Mouse (Mus musculus) forebrain, embryonic 14.5 days (tissue): ENCODE measurements around the gene C3. TPM values are rescaled to one million over a fixed set of nuclear protein-coding genes. Genes with fewer than 3 reads are reported as not detected.

Experiments
- ATAC-seq: fragments of 200-750 bp; cut with Nextera tagmentation; 2 replicates; pipeline ENCODE4 v1.8.0; 2017; ENCODE audit warnings: mild to moderate bottlenecking, moderate library complexity
- DNase-seq: peaks from one replicate; pipeline ENCODE4 v3.0.0-alpha.2; 2015; ENCODE audit warnings: low spot score
- H3K27ac ChIP-seq: fragments of 300-500 bp; sonication (generic); 2 replicates; pipeline ENCODE4 v1.5.1; 2014; ENCODE audit warnings: low read depth, mild to moderate bottlenecking, control low read depth, low read length, moderate library complexity
- H3K27me3 ChIP-seq: fragments of 300-500 bp; sonication (generic); replicated peaks from 2 replicates; pipeline ENCODE4 v1.6.1; 2014; ENCODE audit warnings: low read length, control low read depth, mixed read lengths; ENCODE audit not compliant: control insufficient read depth, insufficient read depth
- H3K36me3 ChIP-seq: fragments of 300-500 bp; sonication (generic); 2 replicates; pipeline ENCODE4 v1.6.1; 2014; ENCODE audit warnings: low read length, control low read depth; ENCODE audit not compliant: control insufficient read depth, insufficient read depth
- H3K4me1 ChIP-seq: fragments of 300-500 bp; sonication (generic); 2 replicates; pipeline ENCODE4 v1.6.1; 2014; ENCODE audit warnings: antibody characterized with exemption, low read length, control low read depth; ENCODE audit not compliant: control insufficient read depth, insufficient read depth
- H3K4me2 ChIP-seq: fragments of 300-500 bp; sonication (generic); 2 replicates; pipeline ENCODE4 v1.6.1; 2014; ENCODE audit warnings: mild to moderate bottlenecking, control low read depth, low read length
- H3K4me3 ChIP-seq: fragments of 300-500 bp; sonication (generic); 2 replicates; pipeline ENCODE4 v1.5.1; 2014; ENCODE audit warnings: low read depth, low read length, control low read depth
- H3K9ac ChIP-seq: fragments of 300-500 bp; sonication (generic); 2 replicates; pipeline ENCODE4 v1.6.1; 2014; ENCODE audit warnings: mild to moderate bottlenecking, low read length, control low read depth, moderate library complexity
- H3K9me3 ChIP-seq: fragments of 300-500 bp; sonication (generic); replicated peaks from 2 replicates; pipeline ENCODE4 v1.6.1; 2016; ENCODE audit warnings: low read length, control low read depth, mixed read lengths; ENCODE audit not compliant: control insufficient read depth
- WGBS: fragments of 180-500 bp; shearing (Covaris S2); extraction: QIAGEN DNeasy Blood & Tissue Kit; methylation state at CpG from one replicate; pipeline ENCODE4 v1.1.7; 2014; 5-methylcytosine and 5-hydroxymethylcytosine counted together
- polyA plus RNA-seq: library from polyadenylated mRNA; unstranded; fragments of >200 nt; fragmentation: Nextera tagmentation; extraction: Ambion mirVana; gene quantifications from 2 replicates; pipeline ENCODE4 v1.2.1, GENCODE M21; 2014

C3 gene
- polyA plus RNA-seq, 1 experiment from 2014 or later: 0.71 TPM

DNA sequence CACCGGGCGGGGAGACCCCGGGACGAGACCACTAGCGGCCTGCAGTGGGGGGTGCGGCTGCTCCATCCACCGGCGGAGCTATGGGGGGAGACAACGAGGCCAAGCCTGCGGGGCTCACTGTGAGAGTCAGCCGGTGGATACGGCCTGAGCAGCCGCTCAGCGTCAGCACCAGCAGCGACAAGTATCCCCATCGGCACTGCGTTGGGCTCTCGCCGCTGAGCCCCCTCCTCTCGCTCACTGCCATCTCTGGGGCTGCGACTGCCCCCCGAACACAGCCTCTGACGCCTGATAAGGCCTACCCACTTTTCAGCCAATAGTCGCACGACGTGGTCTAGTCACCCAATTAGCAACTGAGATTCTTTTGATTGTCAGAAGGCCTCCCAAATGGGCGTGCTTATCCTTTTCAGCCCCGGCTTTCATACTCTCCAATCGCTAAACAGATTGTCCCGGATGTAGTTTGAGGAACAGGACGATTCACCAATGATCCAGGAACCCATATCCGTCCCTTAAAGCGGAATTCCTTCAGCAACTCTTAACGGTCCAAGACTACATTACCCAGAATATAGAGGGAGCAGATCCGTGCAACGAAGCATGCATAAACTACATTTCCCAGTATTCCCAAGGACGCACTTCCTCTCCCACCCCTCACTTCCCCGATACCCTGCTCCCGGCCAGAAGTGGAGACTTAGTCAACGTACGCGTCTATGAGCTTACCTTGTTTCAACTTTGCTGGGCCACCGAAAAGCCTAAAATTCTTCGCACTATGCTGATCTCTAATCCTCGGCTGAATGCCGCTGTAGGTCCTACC lies 19.7 kb upstream of the C3 start:
- peak; percentile 94 for ATAC-seq
- WGBS: under 1% methylated on average over 46 of the region's 46 CpGs

DNA sequence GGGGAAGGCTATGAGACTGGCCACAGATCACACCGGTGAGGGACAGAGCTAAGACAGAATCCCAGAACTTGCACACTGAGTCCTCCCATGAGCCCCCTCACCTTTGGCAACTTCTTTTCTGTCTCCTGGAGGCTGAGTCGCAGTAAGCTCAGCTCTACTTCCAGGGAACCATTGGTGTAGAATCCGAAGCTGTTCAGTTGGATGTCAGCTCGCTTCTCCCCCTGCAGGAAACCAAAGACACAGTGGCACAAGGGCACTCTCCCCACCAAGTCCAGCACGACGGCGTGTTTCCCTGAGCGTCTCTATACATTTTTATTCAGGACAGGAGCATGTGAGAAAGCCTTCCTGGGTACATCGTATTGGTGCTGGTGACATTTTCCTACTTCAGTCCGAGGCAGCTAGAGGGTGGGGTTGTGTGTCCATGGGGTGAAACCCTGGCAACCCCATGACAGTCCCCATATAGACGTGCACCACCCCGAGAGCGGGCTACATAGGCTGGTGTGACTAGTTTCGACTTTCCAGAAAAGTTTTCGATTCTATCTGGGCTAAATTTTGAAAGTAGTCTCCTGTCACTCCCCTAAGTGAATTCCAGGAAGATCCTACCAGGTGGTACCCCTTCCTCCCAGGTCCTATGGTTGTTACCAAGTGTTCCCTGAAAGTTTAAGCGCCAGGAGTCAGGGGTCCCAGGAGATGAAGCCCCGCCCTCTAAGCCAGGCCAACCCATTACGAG lies 18.9 kb upstream of the C3 start:
- peak overlapping the region; percentile 83 for H3K9ac ChIP-seq
- H3K9me3 ChIP-seq: no peaks in the 10 kb centered on the region
- H3K36me3 ChIP-seq: peaks cover 18% of the 10 kb centered on the region
- peaks cover 26% of the 10 kb centered on the region for H3K4me1 ChIP-seq
- H3K27me3 ChIP-seq: no peaks in the 10 kb centered on the region
- peak; percentile 0 for ATAC-seq
- peak overlapping the region; percentile 97 for H3K27ac ChIP-seq
- DNase-seq: no peak
- peak overlapping the region; percentile 56 for H3K4me3 ChIP-seq
- WGBS: 4% methylated on average over 18 of the region's 18 CpGs
- H3K4me2 ChIP-seq: peak overlapping the region; percentile 52

More for the DNA sequence above, 19.7 kb upstream of the C3 start:
- Histone ChIP-seq H3K36me3 (peaks cover 13% of the 10 kb centered on the region; the same call in 1 of the 2 replicates), H3K27ac (peak overlapping the region; percentile 97), H3K27me3 (no peaks in the 10 kb centered on the region), H3K4me2 (peak overlapping the region; percentile 89), H3K9ac (peak overlapping the region; percentile 83), H3K4me1 (peaks cover 26% of the 10 kb centered on the region), H3K4me3 (peak overlapping the region; percentile 56), H3K9me3 (no peaks in the 10 kb centered on the region)
- peak; percentile 100 for DNase-seq

DNA sequence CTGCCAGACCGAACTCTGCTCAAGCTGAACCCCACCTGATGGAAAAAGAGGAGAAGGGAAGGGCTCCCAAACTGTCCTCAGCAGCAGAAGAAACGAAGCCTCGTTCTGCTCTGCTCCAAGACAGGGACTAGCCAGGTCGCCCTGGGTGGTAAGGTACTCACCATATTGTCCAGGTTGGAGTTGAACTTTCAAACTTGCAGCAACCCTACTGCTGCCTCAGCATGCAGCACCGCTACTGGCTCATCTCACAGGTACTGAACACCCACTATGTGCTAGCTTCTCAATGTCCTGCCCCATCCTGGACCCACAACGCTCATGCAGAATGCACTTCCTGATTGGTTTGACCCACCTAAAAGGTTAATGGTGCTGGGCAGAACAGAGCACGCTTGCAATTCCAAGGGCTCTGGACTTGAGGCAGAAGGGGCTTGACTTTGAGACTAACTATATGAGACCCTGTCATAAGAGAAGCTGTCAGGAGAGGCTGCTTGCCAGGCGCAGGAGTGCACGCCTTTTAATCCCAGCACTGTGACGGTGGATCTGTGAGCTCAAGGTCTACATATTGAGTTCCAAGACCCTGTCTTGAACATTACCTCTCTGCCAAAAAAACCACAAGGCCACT lies 17.5 kb upstream of the C3 start:
- no peak for DNase-seq
- Histone ChIP-seq H3K4me3 (no peak overlapping the region), H3K27me3 (no peaks in the 10 kb centered on the region), H3K9me3 (no peaks in the 10 kb centered on the region), H3K4me2 (no peak overlapping the region), H3K4me1 (peaks cover 24% of the 10 kb centered on the region), H3K9ac (no peak overlapping the region), H3K36me3 (peaks cover 23% of the 10 kb centered on the region), H3K27ac (no peak overlapping the region)
- ATAC-seq: no peak
- WGBS: 90% methylated on average over 10 of the region's 10 CpGs

DNA sequence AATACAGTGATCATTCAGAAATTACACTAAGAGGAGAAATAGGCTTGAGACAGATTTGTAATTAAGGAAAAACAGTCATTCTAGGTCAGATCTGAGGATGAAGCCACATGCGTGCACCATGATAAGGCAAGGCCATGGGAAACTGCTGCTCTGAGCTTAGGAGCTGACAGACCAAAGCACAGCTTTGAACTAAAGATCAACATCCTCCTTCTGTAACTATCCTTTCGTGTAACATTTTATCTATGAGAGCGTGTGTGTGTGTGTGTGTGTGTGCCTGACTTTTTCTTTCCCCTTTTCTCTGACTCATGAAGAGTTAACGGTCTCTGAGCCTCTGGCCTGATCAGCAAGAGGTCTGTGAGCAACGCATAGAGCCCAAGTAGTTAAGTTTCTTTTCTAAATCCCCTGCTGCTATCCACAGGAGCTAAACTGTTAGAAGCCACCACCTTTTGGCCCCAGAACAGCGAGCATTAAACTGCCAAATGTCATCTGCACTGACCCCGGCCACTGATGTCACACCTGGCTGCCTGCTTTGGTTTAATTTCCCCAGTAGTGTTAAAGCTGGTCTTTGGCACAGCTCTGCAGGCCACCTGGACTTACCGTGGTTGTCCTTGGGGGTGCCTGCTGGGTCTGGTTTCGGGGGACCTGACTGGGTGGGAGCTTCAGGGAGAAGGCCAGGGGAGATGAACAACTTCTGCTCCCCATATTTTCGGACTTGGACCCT lies 15.9 kb upstream of the C3 start:
- DNase-seq (no peak), ATAC-seq (no peak)
- no peaks in the 10 kb centered on the region for H3K9me3 ChIP-seq
- H3K4me2 ChIP-seq: no peak overlapping the region
- H3K27me3 ChIP-seq: no peaks in the 10 kb centered on the region
- peaks cover 10% of the 10 kb centered on the region for H3K4me1 ChIP-seq
- H3K4me3 ChIP-seq: no peak overlapping the region
- peaks cover 23% of the 10 kb centered on the region for H3K36me3 ChIP-seq
- no peak overlapping the region for H3K9ac ChIP-seq
- H3K27ac ChIP-seq: no peak overlapping the region
- 83% methylated on average over 10 of the region's 10 CpGs for WGBS

DNA sequence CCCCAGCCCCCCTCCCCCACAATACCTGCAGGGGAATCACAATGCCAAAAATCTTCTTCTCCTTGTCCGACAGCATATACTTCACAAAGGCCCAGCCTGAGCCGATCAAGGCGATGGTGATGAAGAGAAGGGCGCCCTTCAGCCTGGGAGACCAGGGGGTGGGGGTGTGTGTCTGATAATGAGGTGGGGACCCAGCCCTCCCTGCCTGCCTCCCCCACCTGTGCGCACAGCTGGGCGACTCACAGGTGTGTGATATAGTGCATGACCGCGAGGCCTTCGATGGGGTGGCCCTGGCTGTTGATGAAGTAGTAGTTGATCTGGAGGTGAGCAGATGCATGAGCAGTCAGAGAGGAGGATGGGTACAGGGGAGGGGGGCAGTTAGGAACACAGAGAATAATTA lies 9.2 kb upstream of the C3 start:
- peaks cover 44% of the 10 kb centered on the region for H3K36me3 ChIP-seq
- no peak overlapping the region for H3K4me3 ChIP-seq
- DNase-seq (no peak), ATAC-seq (no peak)
- no peaks in the 10 kb centered on the region for H3K4me1 ChIP-seq
- no peaks in the 10 kb centered on the region for H3K9me3 ChIP-seq
- WGBS: 95% methylated on average over 9 of the region's 9 CpGs
- no peaks in the 10 kb centered on the region for H3K27me3 ChIP-seq
- H3K4me2 ChIP-seq: no peak overlapping the region
- no peak overlapping the region for H3K9ac ChIP-seq
- H3K27ac ChIP-seq: no peak overlapping the region

DNA sequence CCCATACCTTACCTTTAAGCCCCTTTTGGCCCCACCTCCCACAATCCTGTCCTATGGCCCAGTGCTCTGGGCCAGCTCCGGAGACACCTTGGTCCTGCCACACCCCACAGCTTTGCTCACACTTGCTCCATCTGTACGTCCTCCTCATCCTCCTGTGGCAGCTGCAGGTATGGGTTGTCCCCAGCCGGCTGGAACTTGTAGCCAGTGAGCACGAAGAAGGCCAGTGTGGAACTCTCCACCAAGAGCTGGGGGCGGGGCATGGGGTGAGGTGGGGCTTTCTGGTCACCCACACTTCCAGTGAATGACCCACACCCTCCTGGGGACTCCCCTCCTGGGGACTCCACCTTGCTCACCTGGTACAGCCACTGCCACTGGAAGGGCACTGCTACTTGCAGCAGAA lies 7.9 kb upstream of the C3 start:
- Histone ChIP-seq H3K9ac (no peak overlapping the region), H3K4me1 (no peaks in the 10 kb centered on the region), H3K36me3 (peaks cover 36% of the 10 kb centered on the region), H3K9me3 (no peaks in the 10 kb centered on the region), H3K4me3 (no peak overlapping the region), H3K27me3 (no peaks in the 10 kb centered on the region), H3K27ac (no peak overlapping the region), H3K4me2 (no peak overlapping the region)
- WGBS: 83% methylated on average over 5 of the region's 5 CpGs
- no peak for DNase-seq
- no peak for ATAC-seq

DNA sequence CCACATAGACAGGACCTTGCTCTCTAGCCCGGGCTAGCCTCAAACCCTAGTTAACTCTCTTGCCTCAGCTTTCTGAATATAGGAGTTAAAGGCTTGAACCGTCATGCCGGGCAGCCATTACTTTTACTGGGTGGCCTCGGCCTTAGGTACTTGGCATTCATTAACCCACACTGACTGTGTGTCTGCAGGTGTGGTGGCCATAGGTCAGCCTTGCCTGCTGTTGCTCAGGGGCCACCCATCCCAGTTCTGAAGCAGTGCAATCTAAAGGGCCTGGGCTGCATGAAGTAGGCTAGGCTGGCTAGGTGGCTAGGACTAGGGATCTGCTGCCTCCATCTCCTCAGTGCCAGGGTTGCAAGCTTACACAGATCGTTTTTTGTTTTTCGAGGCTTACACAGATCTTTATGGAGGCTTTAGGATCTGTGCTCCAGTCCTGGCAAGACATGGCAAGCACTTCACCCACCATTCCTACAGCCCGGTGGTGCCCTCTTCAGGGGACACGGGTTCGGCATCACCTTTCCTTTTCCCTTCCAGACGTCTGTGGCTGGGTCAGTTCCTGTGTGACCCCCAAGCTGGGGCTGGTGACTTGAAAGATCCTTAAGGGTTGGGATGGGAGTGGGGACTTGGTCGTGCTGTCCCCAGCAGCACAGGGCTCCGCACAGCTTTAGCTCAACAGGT lies 6.5 kb upstream of the C3 start:
- no peak overlapping the region for H3K9ac ChIP-seq
- H3K36me3 ChIP-seq: peaks cover 36% of the 10 kb centered on the region
- no peaks in the 10 kb centered on the region for H3K27me3 ChIP-seq
- ATAC-seq (no peak), DNase-seq (no peak)
- WGBS: 86% methylated on average over 12 of the region's 12 CpGs
- no peaks in the 10 kb centered on the region for H3K4me1 ChIP-seq
- no peaks in the 10 kb centered on the region for H3K9me3 ChIP-seq
- H3K4me3 ChIP-seq: no peak overlapping the region
- no peak overlapping the region for H3K4me2 ChIP-seq
- no peak overlapping the region for H3K27ac ChIP-seq

DNA sequence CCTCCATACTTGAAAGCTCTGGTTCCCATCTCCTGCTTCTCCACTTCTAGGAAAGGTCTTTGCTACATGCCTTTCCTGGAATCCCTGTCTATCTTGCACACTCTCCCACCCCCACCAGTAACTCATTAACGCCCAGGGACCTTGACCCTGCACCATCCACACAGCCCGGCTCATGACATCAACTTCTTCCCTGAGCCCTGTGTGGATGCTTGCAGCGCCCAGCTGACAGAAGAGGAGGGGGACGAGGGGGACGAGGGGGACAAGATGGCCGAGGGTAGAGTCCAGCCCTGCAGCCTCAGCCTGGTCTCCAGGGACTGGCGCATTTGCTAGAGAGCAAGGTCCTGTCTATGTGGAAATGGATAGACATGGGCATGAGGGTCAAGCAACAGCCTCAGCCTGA lies 5.1 kb upstream of the C3 start:
- no peaks in the 10 kb centered on the region for H3K4me1 ChIP-seq
- H3K27ac ChIP-seq: no peak overlapping the region
- H3K4me3 ChIP-seq: no peak overlapping the region
- H3K27me3 ChIP-seq: no peaks in the 10 kb centered on the region
- no peak overlapping the region for H3K9ac ChIP-seq
- no peak for ATAC-seq
- DNase-seq: no peak
- no peak overlapping the region for H3K4me2 ChIP-seq
- no peaks in the 10 kb centered on the region for H3K9me3 ChIP-seq
- WGBS: 55% methylated on average over 7 of the region's 7 CpGs
- peaks cover 31% of the 10 kb centered on the region for H3K36me3 ChIP-seq
